ENCODE assay signal across 8 mouse cellular contexts in genomic region chr4:116507425-116508218, GRCm38 (mm10). TPM values are rescaled to one million over a fixed set of nuclear protein-coding genes. Genes with fewer than 3 reads are reported as not detected.
A peak's percentile ranks its signal among the peaks of the same experiment; 100 is the strongest.
DNase-seq lines count a peak whose midpoint lies in the region; ATAC-seq and TF ChIP-seq lines count a peak whose summit lies in the region.

Ipp (plus strand) TSS chr4:116507549.

- H3K27me3 ChIP-seq in G1E (ENCODE audit: insufficient read depth, low read length) = no peaks in the 10 kb centered on the region
- H3K27me3 ChIP-seq in forebrain, embryonic 16.5 days (replicated peaks; ENCODE audit: control insufficient read depth, insufficient read depth, low read length) = no peaks in the 10 kb centered on the region
- no peaks in the 10 kb centered on the region for H3K27me3 ChIP-seq in lung, embryonic 14.5 days (ENCODE audit: insufficient read depth, low read length)
- no peaks in the 10 kb centered on the region for H3K27me3 ChIP-seq in thymus, adult 2 months (ENCODE audit: control insufficient read depth, insufficient read depth, low read length)

- peak within 1 kb of the TSS; percentile 68 for H3K9ac ChIP-seq in forebrain, embryonic 16.5 days (replicated peaks; ENCODE audit: low read depth, low read length)
- peak within 1 kb of the TSS; percentile 75 for H3K9ac ChIP-seq in lung, embryonic 14.5 days

- TF ChIP-seq POLR2A in olfactory bulb, adult 2 months (IDR thresholded peaks at IDR 0.05; ENCODE audit: insufficient read depth, low read depth, low read length) = peak; percentile 95
- TF ChIP-seq POLR2A in thymus, adult 2 months (IDR thresholded peaks at IDR 0.05; ENCODE audit: control insufficient read depth, extremely low read depth, insufficient read depth, low read length, poor library complexity) = peak; percentile 99

- peak; percentile 90 for DNase-seq in G1E (ENCODE audit: low spot score)
- peak; percentile 98 for DNase-seq in cerebellum, adult 18-20 months
- peak; percentile 92 to 93 for DNase-seq in heart, postnatal 36 days
- peak; percentile 94 to 96 for DNase-seq in layer of hippocampus, adult 2 months (ENCODE audit: low spot score in 2 of 2)
- peak; percentile 96 for DNase-seq in lung, embryonic 14.5 days
- DNase-seq in thymus, adult 2 months = peak; percentile 97

- H3K4me3 ChIP-seq in G1E (ENCODE audit: low read depth, low read length) = peak within 1 kb of the TSS; percentile 77
- peak within 1 kb of the TSS; percentile 79 for H3K4me3 ChIP-seq in forebrain, embryonic 16.5 days (replicated peaks; ENCODE audit: low read length)
- peak within 1 kb of the TSS; percentile 90 for H3K4me3 ChIP-seq in layer of hippocampus, adult 2 months
- peak within 1 kb of the TSS; percentile 53 for H3K4me3 ChIP-seq in lung, embryonic 14.5 days (ENCODE audit: low read depth, low read length)
- peak within 1 kb of the TSS; percentile 66 for H3K4me3 ChIP-seq in olfactory bulb, adult 2 months (ENCODE audit: insufficient read depth, low read depth, low read length)
- H3K4me3 ChIP-seq in thymus, adult 2 months (ENCODE audit: control insufficient read depth, insufficient read depth, low read length) = peak within 1 kb of the TSS; percentile 74

- no peak for TF ChIP-seq CTCF in G1E (IDR thresholded peaks at IDR 0.05; ENCODE audit: low read depth, low read length)
- peak; percentile 54 for TF ChIP-seq CTCF in layer of hippocampus, adult 2 months (conservative IDR thresholded peaks at IDR 0.05)
- TF ChIP-seq CTCF in lung, embryonic 14.5 days (IDR thresholded peaks at IDR 0.05; ENCODE audit: low read depth) = peak; percentile 45
- peak; percentile 45; the same call in 1 of the 2 replicates for TF ChIP-seq CTCF in olfactory bulb, adult 2 months (IDR thresholded peaks at IDR 0.05; ENCODE audit: insufficient read depth, low read depth, low read length)
- peak; percentile 37; the same call in 1 of the 2 replicates for TF ChIP-seq CTCF in thymus, adult 2 months (IDR thresholded peaks at IDR 0.05; ENCODE audit: borderline replicate concordance, control insufficient read depth, extremely low read depth, insufficient read depth, low read length, poor library complexity)

- intact Hi-C loops in heart, postnatal 36 days (cut with DNase I) = loop anchor here (2.0 to 5.0 kb wide), 2 partner anchors 45 to 50 kb away; partner anchors contain the start of genes Gpbp1l1 and Tmem69

- peak within 1 kb of the TSS; percentile 89 for H3K27ac ChIP-seq in forebrain, embryonic 16.5 days (ENCODE audit: low read length)
- H3K27ac ChIP-seq in layer of hippocampus, adult 2 months = peak within 1 kb of the TSS; percentile 96
- peak within 1 kb of the TSS; percentile 89 for H3K27ac ChIP-seq in lung, embryonic 14.5 days (ENCODE audit: low read depth)
- H3K27ac ChIP-seq in olfactory bulb, adult 2 months (ENCODE audit: insufficient read depth, low read depth, low read length) = peak within 1 kb of the TSS; percentile 57
- H3K27ac ChIP-seq in thymus, adult 2 months (ENCODE audit: control insufficient read depth, insufficient read depth, low read length) = no peak within 1 kb of the TSS; the same call in 1 of the 2 replicates

- peaks cover 18% of the 10 kb centered on the region for H3K4me1 ChIP-seq in G1E (ENCODE audit: insufficient read depth, low read depth, low read length)
- H3K4me1 ChIP-seq in forebrain, embryonic 16.5 days (replicated peaks; ENCODE audit: control insufficient read depth, insufficient read depth, low read length) = peaks cover 13% of the 10 kb centered on the region
- peaks cover 5% of the 10 kb centered on the region; the same call in 1 of the 2 replicates for H3K4me1 ChIP-seq in lung, embryonic 14.5 days (ENCODE audit: insufficient read depth)
- no peaks in the 10 kb centered on the region for H3K4me1 ChIP-seq in olfactory bulb, adult 2 months (ENCODE audit: control insufficient read depth, insufficient read depth, low read length)
- H3K4me1 ChIP-seq in thymus, adult 2 months (replicated peaks; ENCODE audit: control insufficient read depth, insufficient read depth, low read length) = no peaks in the 10 kb centered on the region

- no peaks in the 10 kb centered on the region for H3K9me3 ChIP-seq in G1E (replicated peaks)
- H3K9me3 ChIP-seq in forebrain, embryonic 16.5 days (ENCODE audit: control insufficient read depth, low read length) = no peaks in the 10 kb centered on the region
- H3K9me3 ChIP-seq in lung, embryonic 14.5 days (ENCODE audit: low read depth, low read length) = no peaks in the 10 kb centered on the region

- H3K4me2 ChIP-seq in forebrain, embryonic 16.5 days (ENCODE audit: low read length) = peak within 1 kb of the TSS; percentile 71
- H3K4me2 ChIP-seq in lung, embryonic 14.5 days = peak within 1 kb of the TSS; percentile 65

- peaks cover 10% of the 10 kb centered on the region for H3K36me3 ChIP-seq in G1E (replicated peaks)
- no peaks in the 10 kb centered on the region for H3K36me3 ChIP-seq in forebrain, embryonic 16.5 days (ENCODE audit: control insufficient read depth, insufficient read depth)
- H3K36me3 ChIP-seq in lung, embryonic 14.5 days (ENCODE audit: insufficient read depth) = no peaks in the 10 kb centered on the region
- no peaks in the 10 kb centered on the region for H3K36me3 ChIP-seq in thymus, adult 2 months (ENCODE audit: control insufficient read depth, insufficient read depth, low read length)

- peak; percentile 85 for ATAC-seq in G1E (ENCODE audit: extremely low read depth, insufficient number of reproducible peaks, low FRiP score, poor library complexity, severe bottlenecking)
- ATAC-seq in forebrain, embryonic 16.5 days = peak; percentile 100
- peak; percentile 98 for ATAC-seq in lung, embryonic 14.5 days (ENCODE audit: insufficient read depth)

- under 1% methylated on average over 55 of the region's 55 CpGs for WGBS in forebrain, embryonic 16.5 days
- under 1% methylated on average over 55 of the region's 55 CpGs for WGBS in lung, embryonic 14.5 days
- under 1% methylated on average over 55 of the region's 55 CpGs for WGBS in olfactory bulb, adult 2 months
- 1% methylated on average over 54 of the region's 55 CpGs for WGBS in thymus, adult 2 months

RNA-seq across cellular contexts. Expression of gene Ipp, which starts in this region (rescaled TPM):
- total RNA-seq in G1E (2014; fragmentation: Nextera tagmentation) = 8.5 and 11.8 TPM in 2 replicates
- 11.8 and 14.0 TPM in 2 replicates for total RNA-seq in G1E (2017)
- polyA plus RNA-seq in G1E (2012) = 2.0 and 2.1 TPM in 2 replicates
- 18.4 and 20.7 TPM in 2 replicates for polyA plus RNA-seq in forebrain, embryonic 16.5 days (2015; fragmentation: Nextera tagmentation; extraction: Ambion mirVana)
- 10 to 100 TPM; 15.8 to 16.2 TPM for total RNA-seq in heart, postnatal 36 days (2021)
- total RNA-seq in layer of hippocampus, adult 2 months (2021) = 10 to 100 TPM; 17.5 to 20.1 TPM
- polyA plus RNA-seq in lung, embryonic 14.5 days (2014; fragmentation: Nextera tagmentation; extraction: Ambion mirVana) = 3.4 and 3.8 TPM in 2 replicates
- polyA plus RNA-seq in olfactory bulb, adult 2 months (2012; ENCODE audit: insufficient read depth, insufficient read length, low replicate concordance, missing spikeins) = not detected in 2 replicates
- polyA plus RNA-seq in thymus, adult 2 months (2012; rRNA removed) = 2.5 and 3.6 TPM in 2 replicates
